Mouse (Mus musculus) regulatory T cell (primary cell): ENCODE measurements at regions not wholly inside any gene's neighbourhood (a gene's known extent, or its start where the extent isn't known, plus 50 kb on each side); places are given as distances from the start of the nearest gene placed in this dataset.

ENCODE experiments used
- in situ Hi-C: fragments of 300-600 bp; cut with MboI, MseI; formaldehyde crosslinking; loops from one replicate; pipeline ENCODE4 v1.15.1; 2025; ENCODE audit warnings: high pct_unique_total_duplicates

- in situ Hi-C loops: loop anchor here (25.0 kb wide), 1 partner anchor 1565 kb away; no protein-coding TSS in a partner anchor
Measured at GRCm38 (mm10) chr11:22677337-22677736, 165.4 kb downstream of the Tmem17 start.

GRCm38 (mm10) chr11:22684576-22684975 lies 172.7 kb downstream of the Tmem17 start:
- in situ Hi-C loops: loop anchor here (25.0 kb wide), 1 partner anchor 1572 kb away; no protein-coding TSS in a partner anchor

- in situ Hi-C loops: loop anchor here (5.0 to 25.0 kb wide), 3 partner anchors 151 to 1579 kb away; no protein-coding TSS in a partner anchor
Measured at GRCm38 (mm10) chr11:22690829-22691228, 169.9 kb downstream of the B3gnt2 start.

- in situ Hi-C loops: loop anchor here (5.0 to 25.0 kb wide), 3 partner anchors 150 to 1580 kb away; no protein-coding TSS in a partner anchor
Measured at GRCm38 (mm10) chr11:22692281-22692857, 168.4 kb downstream of the B3gnt2 start.

GRCm38 (mm10) chr11:22692941-22693341 lies 167.8 kb downstream of the B3gnt2 start:
- in situ Hi-C loops: loop anchor here (5.0 to 25.0 kb wide), 3 partner anchors 149 to 1581 kb away; no protein-coding TSS in a partner anchor

- in situ Hi-C loops: loop anchor here (5.0 to 25.0 kb wide), 3 partner anchors 149 to 1581 kb away; no protein-coding TSS in a partner anchor
Measured at GRCm38 (mm10) chr11:22693376-22693775, 167.4 kb downstream of the B3gnt2 start.

GRCm38 (mm10) chr11:22693984-22694383 lies 166.8 kb downstream of the B3gnt2 start:
- in situ Hi-C loops: loop anchor here (5.0 to 25.0 kb wide), 3 partner anchors 148 to 1582 kb away; no protein-coding TSS in a partner anchor

- in situ Hi-C loops: loop anchor here (5.0 to 25.0 kb wide), 3 partner anchors 147 to 1583 kb away; no protein-coding TSS in a partner anchor
Measured at GRCm38 (mm10) chr11:22694829-22695228, 165.9 kb downstream of the B3gnt2 start.

GRCm38 (mm10) chr11:22695237-22695636 lies 165.5 kb downstream of the B3gnt2 start:
- in situ Hi-C loops: loop anchor here (25.0 kb wide), 1 partner anchor 1583 kb away; no protein-coding TSS in a partner anchor

GRCm38 (mm10) chr11:22698057-22698941 lies 162.5 kb downstream of the B3gnt2 start:
- in situ Hi-C loops: loop anchor here (25.0 kb wide), 1 partner anchor 1586 kb away; no protein-coding TSS in a partner anchor

- in situ Hi-C loops: no loop called here
Measured at GRCm38 (mm10) chr11:22706082-22706481, 154.7 kb downstream of the B3gnt2 start.
